Mouse (Mus musculus): Measurements from ENCODE around the gene Shcbp1l.

DNA sequence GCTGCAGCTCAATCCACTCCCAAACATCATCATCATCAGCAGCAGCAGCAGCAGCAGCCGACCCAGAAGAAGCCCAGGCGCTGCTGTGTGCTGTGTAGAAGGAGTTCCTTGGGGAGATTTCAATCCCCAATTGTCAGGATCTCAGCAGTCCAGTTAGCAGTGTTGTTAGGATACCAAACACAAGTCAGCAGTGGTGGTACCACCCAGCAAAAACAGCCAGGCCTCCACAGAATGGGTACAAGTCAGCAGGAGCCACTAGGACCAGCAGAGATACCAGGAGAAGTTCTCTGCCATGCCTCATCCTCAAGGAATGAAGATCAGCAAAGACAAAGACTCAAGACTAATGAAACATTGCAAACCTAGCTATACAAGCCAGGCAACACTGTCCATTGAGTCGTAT, 16.7 kb downstream of the Shcbp1l start:
- TF ChIP-seq CTCF (IDR thresholded peaks at IDR 0.05; ENCODE audit: low read depth, low read length) (no peak), POLR2A (IDR thresholded peaks at IDR 0.05; ENCODE audit: extremely low read depth, insufficient read depth, low read length) (no peak)

Data from liver, adult 2 months (tissue).